Mouse (Mus musculus) olfactory bulb, adult 2 months (tissue): ENCODE results near the gene Epx.

Source experiments
- CTCF ChIP-seq: fragments of 200-500 bp; IDR thresholded peaks from 2 replicates; pipeline ENCODE4 v1.5.1; 2012; ENCODE audit warnings: low read depth, mild to moderate bottlenecking, low read length, moderate library complexity; ENCODE audit not compliant: insufficient read depth
- POLR2A ChIP-seq: fragments of 200-500 bp; IDR thresholded peaks from 2 replicates; pipeline ENCODE4 v1.6.1; 2012; ENCODE audit warnings: mild to moderate bottlenecking, low read depth, low read length, moderate library complexity; ENCODE audit not compliant: insufficient read depth

DNA sequence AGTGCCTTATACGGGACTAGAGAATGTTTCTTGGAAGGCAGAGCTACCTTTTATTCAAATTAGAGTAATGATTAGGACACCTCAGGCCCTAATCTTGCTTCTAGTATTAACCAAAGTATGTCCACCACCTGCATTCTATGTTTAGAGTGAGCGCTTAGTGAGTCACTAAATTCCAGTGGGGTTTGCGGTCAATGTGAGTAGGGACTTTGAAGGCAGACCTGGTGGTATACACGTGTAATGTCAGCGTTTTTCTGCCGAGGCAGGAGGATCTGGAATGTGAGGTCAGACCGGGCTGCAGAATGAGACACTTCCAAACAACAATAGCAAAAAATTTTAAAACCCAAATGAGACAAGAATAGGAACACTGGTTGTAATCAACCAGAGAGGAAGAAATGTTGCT lies 20.8 kb downstream of the Epx start:
- TF ChIP-seq CTCF = no peak
- no peak for TF ChIP-seq POLR2A
